ENCODE assay signal across 15 mouse cellular contexts in genomic region chr2:100340713-100341112, GRCm38 (mm10).
"Had no signal": no experiment of that assay in that cellular context is flagged by ENCODE, and none has a peak within 500 bp of the region (broad histone marks: within the 10 kb centered on the region; RNA-seq: fewer than 3 reads in every experiment).

No protein-coding gene starts in this region.

- H3K9me3 ChIP-seq: kidney, embryonic 15.5 days; limb, embryonic 10.5 days; liver, embryonic 15.5 days; midbrain, embryonic 15.5 days; neural tube, embryonic 12.5 days; stomach, embryonic 15.5 days had no signal

- H3K27ac ChIP-seq: kidney, embryonic 15.5 days; layer of hippocampus, adult 2 months; limb, embryonic 10.5 days; liver, embryonic 15.5 days; midbrain, embryonic 15.5 days; neural tube, embryonic 12.5 days; stomach, embryonic 15.5 days had no signal

- H3K4me2 ChIP-seq: kidney, embryonic 15.5 days; liver, embryonic 11.5 days; liver, embryonic 15.5 days; midbrain, embryonic 15.5 days; neural tube, embryonic 12.5 days; stomach, embryonic 15.5 days had no signal

- DNase-seq: kidney, adult 2 months; kidney, postnatal 25 days; lung, adult 2 months; lung, postnatal 36 days; right cerebral cortex, postnatal 14 days; thymus, postnatal 14 days had no signal

- H3K9ac ChIP-seq: kidney, embryonic 15.5 days; liver, embryonic 15.5 days; midbrain, embryonic 15.5 days; neural tube, embryonic 12.5 days; stomach, embryonic 15.5 days had no signal

- H3K4me3 ChIP-seq: kidney, embryonic 15.5 days; layer of hippocampus, adult 2 months; limb, embryonic 10.5 days; liver, embryonic 15.5 days; midbrain, embryonic 15.5 days; neural tube, embryonic 12.5 days; stomach, embryonic 15.5 days had no signal

- H3K27me3 ChIP-seq: kidney, embryonic 15.5 days; liver, embryonic 15.5 days; midbrain, embryonic 15.5 days; neural tube, embryonic 12.5 days; stomach, embryonic 15.5 days had no signal

- H3K36me3 ChIP-seq: kidney, embryonic 15.5 days; limb, embryonic 10.5 days; liver, embryonic 15.5 days; midbrain, embryonic 15.5 days; neural tube, embryonic 12.5 days; stomach, embryonic 15.5 days had no signal

- H3K4me1 ChIP-seq: kidney, embryonic 15.5 days; limb, embryonic 10.5 days; liver, embryonic 15.5 days; midbrain, embryonic 15.5 days; neural tube, embryonic 12.5 days; stomach, embryonic 15.5 days had no signal

- ATAC-seq: lung, postnatal 0 days; midbrain, embryonic 15.5 days had no signal
